Mouse (Mus musculus) thymus, adult 2 months (tissue): ENCODE results near the gene Irgc1.

Experiments
- CTCF ChIP-seq: fragments of 200-500 bp; IDR thresholded peaks from 2 replicates; pipeline ENCODE4 v1.5.1; 2012; ENCODE audit warnings: mild to moderate bottlenecking, control low read depth, low read length, moderate library complexity, borderline replicate concordance; ENCODE audit not compliant: control insufficient read depth, poor library complexity, insufficient read depth; ENCODE audit errors: extremely low read depth
- POLR2A ChIP-seq: fragments of 200-500 bp; IDR thresholded peaks from 2 replicates; pipeline ENCODE4 v1.6.1; 2012; ENCODE audit warnings: mild to moderate bottlenecking, low read length, control low read depth, moderate library complexity; ENCODE audit not compliant: control insufficient read depth, poor library complexity, insufficient read depth; ENCODE audit errors: extremely low read depth

DNA sequence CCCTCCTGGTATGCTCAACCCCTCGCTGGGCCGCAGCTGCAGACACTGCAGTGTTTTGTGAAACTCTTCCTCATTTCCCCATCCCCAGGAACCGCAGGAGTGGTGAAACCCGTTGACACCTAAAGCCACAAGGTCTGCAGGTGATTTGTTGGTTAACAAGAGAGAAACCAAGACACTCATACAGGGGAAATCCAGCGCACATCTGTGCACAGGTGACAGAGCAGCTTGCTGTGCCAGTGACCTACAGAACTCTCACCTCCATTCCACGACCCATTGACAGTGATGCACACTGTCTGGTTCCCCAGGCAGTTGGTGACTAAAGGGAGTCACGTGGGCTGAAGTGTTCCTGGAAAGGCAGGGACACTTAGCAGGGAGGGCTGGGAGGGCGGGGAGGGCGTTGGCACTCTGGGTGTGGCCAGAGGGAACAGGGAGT lies 1.5 kb downstream of the Irgc1 start:
- TF ChIP-seq CTCF (no peak), POLR2A (no peak)
